Mouse (Mus musculus) cortical plate, adult 2 months (tissue): ENCODE measurements around the gene Npas3.

Experiments used
- CTCF ChIP-seq: fragments of 200-500 bp; IDR thresholded peaks from 2 replicates; pipeline ENCODE4 v1.5.1; 2011; ENCODE audit warnings: mild to moderate bottlenecking, control low read depth, low read length; ENCODE audit not compliant: insufficient read depth; ENCODE audit errors: extremely low read depth
- POLR2A ChIP-seq: fragments of 200-500 bp; IDR thresholded peaks from 2 replicates; pipeline ENCODE4 v1.6.1; 2011; ENCODE audit warnings: mild to moderate bottlenecking, low read length, control low read depth; ENCODE audit not compliant: insufficient read depth; ENCODE audit errors: extremely low read depth

- TF ChIP-seq CTCF (no peak), POLR2A (no peak)
These were observed 743.9 kb downstream of the Npas3 start for GRCm38 (mm10) chr12:53992411-53992810.
